ENCODE assay signal across 9 mouse cellular contexts in genomic region chr2:33966389-33966983, GRCm38 (mm10).
A peak's percentile ranks its signal among the peaks of the same experiment; 100 is the strongest.
DNase-seq lines count a peak whose midpoint lies in the region; ATAC-seq and TF ChIP-seq lines count a peak whose summit lies in the region.
"Had no signal": no experiment of that assay in that cellular context is flagged by ENCODE, and none has a peak within 500 bp of the region (broad histone marks: within the 10 kb centered on the region; RNA-seq: fewer than 3 reads in every experiment).

No protein-coding gene starts in this region.

- TF ChIP-seq POLR2A in ES-Bruce4 (IDR thresholded peaks at IDR 0.05; ENCODE audit: insufficient read depth, low read length), result no peak

- WGBS in heart, embryonic 12.5 days, result 19% methylated on average over 35 of the region's 35 CpGs
- WGBS in forebrain, embryonic 15.5 days, result 16% methylated on average over 35 of the region's 35 CpGs
- WGBS in liver, postnatal 0 days (ENCODE audit: insufficient replicate concordance), result 38% methylated on average over 35 of the region's 35 CpGs

- intact Hi-C loops in gastrocnemius, postnatal 14 days (cut with DNase I; ENCODE audit: low total_unique reads), result no loop called here

- no peak for TF ChIP-seq CTCF in ES-Bruce4 (IDR thresholded peaks at IDR 0.05; ENCODE audit: low read depth, low read length)
- no peak for TF ChIP-seq CTCF in liver, postnatal 0 days (IDR thresholded peaks at IDR 0.05; ENCODE audit: low read depth)

- peak overlapping the region; percentile 45 for H3K4me2 ChIP-seq in heart, embryonic 12.5 days
- peak overlapping the region; percentile 35 for H3K4me2 ChIP-seq in forebrain, embryonic 15.5 days (replicated peaks)
- H3K4me2 ChIP-seq in liver, postnatal 0 days (ENCODE audit: low read depth, low read length), result peak overlapping the region; percentile 10; the same call in 1 of the 2 replicates

- H3K36me3 ChIP-seq in heart, embryonic 12.5 days, result no peaks in the 10 kb centered on the region
- H3K36me3 ChIP-seq in ES-Bruce4 (ENCODE audit: control insufficient read depth, insufficient read depth, low read length, poor library complexity, severe bottlenecking), result no peaks in the 10 kb centered on the region
- H3K36me3 ChIP-seq in forebrain, embryonic 15.5 days, result no peaks in the 10 kb centered on the region
- H3K36me3 ChIP-seq in liver, postnatal 0 days (replicated peaks; ENCODE audit: insufficient read depth, low read length), result no peaks in the 10 kb centered on the region

- TF ChIP-seq EP300 in ES-Bruce4 (IDR thresholded peaks at IDR 0.05; ENCODE audit: insufficient read depth, low read depth, low read length), result no peak
- TF ChIP-seq EP300 in liver, postnatal 0 days (IDR thresholded peaks at IDR 0.05; ENCODE audit: low read depth), result no peak

- no peak for DNase-seq in heart, postnatal 4 days
- no peak for DNase-seq in liver, postnatal 0 days
- no peak for DNase-seq in gastrocnemius, postnatal 14 days
- no peak for DNase-seq in gastrocnemius, adult 18-20 months (ENCODE audit: low spot score)
- DNase-seq in gastrocnemius, postnatal 4 days (ENCODE audit: low spot score in 2 of 2), result no peak
- DNase-seq: thymus, postnatal 14 days had no signal

- H3K4me3 ChIP-seq in heart, embryonic 12.5 days, result peak overlapping the region; percentile 16
- H3K4me3 ChIP-seq in ES-Bruce4 (ENCODE audit: low read depth, low read length), result peak overlapping the region; percentile 10
- peak overlapping the region; percentile 15 for H3K4me3 ChIP-seq in forebrain, embryonic 15.5 days
- H3K4me3 ChIP-seq in liver, postnatal 0 days (ENCODE audit: low read depth, low read length), result no peak overlapping the region

- no peak overlapping the region for H3K27ac ChIP-seq in heart, embryonic 12.5 days (ENCODE audit: poor library complexity, severe bottlenecking)
- no peak overlapping the region for H3K27ac ChIP-seq in ES-Bruce4 (ENCODE audit: insufficient read depth, low read length)
- peak overlapping the region; percentile 90 for H3K27ac ChIP-seq in forebrain, embryonic 15.5 days (replicated peaks)
- H3K27ac ChIP-seq in liver, postnatal 0 days (ENCODE audit: low read depth), result no peak overlapping the region

- H3K9me3 ChIP-seq in heart, embryonic 12.5 days (replicated peaks), result peaks cover 4% of the 10 kb centered on the region; the same call in 1 of the 2 replicates
- no peaks in the 10 kb centered on the region for H3K9me3 ChIP-seq in ES-Bruce4 (replicated peaks; ENCODE audit: control insufficient read depth, insufficient read depth, low read length, poor library complexity, severe bottlenecking)
- H3K9me3 ChIP-seq in forebrain, embryonic 15.5 days, result no peaks in the 10 kb centered on the region
- H3K9me3 ChIP-seq in liver, postnatal 0 days (ENCODE audit: low read length), result no peaks in the 10 kb centered on the region

- H3K9ac ChIP-seq in heart, embryonic 12.5 days, result no peak overlapping the region; the same call in 1 of the 2 replicates
- H3K9ac ChIP-seq in ES-Bruce4 (ENCODE audit: low read depth, poor library complexity, severe bottlenecking), result no peak overlapping the region
- H3K9ac ChIP-seq in forebrain, embryonic 15.5 days (replicated peaks), result peak overlapping the region; percentile 23; the same call in 1 of the 2 replicates
- no peak overlapping the region for H3K9ac ChIP-seq in liver, postnatal 0 days (replicated peaks)

- peaks cover 16% of the 10 kb centered on the region; the same call in 1 of the 2 replicates for H3K4me1 ChIP-seq in heart, embryonic 12.5 days (replicated peaks)
- H3K4me1 ChIP-seq in ES-Bruce4 (ENCODE audit: control insufficient read depth, insufficient read depth, low read length), result no peaks in the 10 kb centered on the region
- H3K4me1 ChIP-seq in forebrain, embryonic 15.5 days, result peaks cover 55% of the 10 kb centered on the region
- H3K4me1 ChIP-seq in liver, postnatal 0 days (ENCODE audit: insufficient read depth), result no peaks in the 10 kb centered on the region

- no peak for ATAC-seq in heart, embryonic 12.5 days (ENCODE audit: insufficient number of reproducible peaks, low FRiP score)
- ATAC-seq in forebrain, embryonic 15.5 days (replicated peaks), result peak; percentile 49
- ATAC-seq in liver, postnatal 0 days, result no peak

- H3K27me3 ChIP-seq in heart, embryonic 12.5 days (replicated peaks), result peaks cover 52% of the 10 kb centered on the region
- H3K27me3 ChIP-seq in ES-Bruce4 (ENCODE audit: control insufficient read depth, insufficient read depth, low read length, poor library complexity, severe bottlenecking), result no peaks in the 10 kb centered on the region
- no peaks in the 10 kb centered on the region for H3K27me3 ChIP-seq in forebrain, embryonic 15.5 days
- 0 out of 2 replicates have a peak, but pooled peaks cover 5% of the 10 kb centered on the region for H3K27me3 ChIP-seq in liver, postnatal 0 days (ENCODE audit: insufficient read depth, low read length)
